Mouse (Mus musculus) liver, adult 2 months (tissue): ENCODE measurements at regions not wholly inside any gene's neighbourhood (a gene's known extent, or its start where the extent isn't known, plus 50 kb on each side); places are given as distances from the start of the nearest gene placed in this dataset.

Experiments
- CTCF ChIP-seq: fragments of 200-500 bp; IDR thresholded peaks from 2 replicates; pipeline ENCODE4 v1.5.1; 2011; ENCODE audit warnings: low read depth, low read length, control low read depth
- POLR2A ChIP-seq: fragments of 200-500 bp; IDR thresholded peaks from 2 replicates; pipeline ENCODE4 v1.6.1; 2011; ENCODE audit warnings: low read length, control low read depth; ENCODE audit not compliant: insufficient read depth; ENCODE audit errors: extremely low read depth

- TF ChIP-seq CTCF (no peak), POLR2A (no peak)
Observed at GRCm38 (mm10) chr4:87638380-87638646, 394.9 kb downstream of the Mllt3 start.
